Comparison of ENCODE assay signal across 14 mouse cellular contexts in the genomic region with DNA sequence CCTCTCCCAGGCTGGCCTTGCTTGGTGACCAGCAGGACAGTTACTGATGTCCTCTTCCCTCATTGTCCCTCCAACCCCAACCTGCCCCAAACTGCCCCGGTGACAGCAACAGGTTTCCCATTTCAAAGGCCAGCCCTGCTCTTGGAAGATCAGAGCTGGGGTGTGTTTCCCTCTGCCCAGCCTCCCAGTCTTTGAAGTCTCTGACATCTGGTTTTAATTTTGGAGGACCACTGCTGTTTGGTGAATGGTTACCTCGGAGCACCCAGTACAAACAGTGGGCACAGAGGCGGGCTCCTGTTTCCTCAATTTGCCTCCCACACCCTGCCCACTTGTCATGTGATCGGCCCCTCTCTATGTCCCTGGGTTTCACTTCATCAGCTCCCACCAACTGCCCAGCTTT.
A peak's percentile ranks its signal among the peaks of the same experiment; 100 is the strongest.
DNase-seq lines count a peak whose midpoint lies in the region; ATAC-seq lines count a peak whose summit lies in the region.
"Had no signal": no experiment of that assay in that cellular context is flagged by ENCODE, and none has a peak within 500 bp of the region (broad histone marks: within the 10 kb centered on the region; RNA-seq: fewer than 3 reads in every experiment).

No protein-coding gene starts in this region.

- 46% methylated on average over 4 of the region's 4 CpGs for WGBS in midbrain, embryonic 10.5 days
- 53% methylated on average over 4 of the region's 4 CpGs for WGBS in midbrain, embryonic 14.5 days

- H3K4me3 ChIP-seq in midbrain, embryonic 10.5 days, result no peak overlapping the region
- no peak overlapping the region for H3K4me3 ChIP-seq in midbrain, embryonic 14.5 days (replicated peaks; ENCODE audit: low read depth, low read length)
- H3K4me3 ChIP-seq: forebrain, embryonic 13.5 days had no signal

- no peak overlapping the region for H3K9ac ChIP-seq in midbrain, embryonic 14.5 days (replicated peaks; ENCODE audit: low read length)
- H3K9ac ChIP-seq: forebrain, embryonic 13.5 days had no signal

- H3K9me3 ChIP-seq in midbrain, embryonic 10.5 days (replicated peaks), result no peaks in the 10 kb centered on the region
- no peaks in the 10 kb centered on the region for H3K9me3 ChIP-seq in midbrain, embryonic 14.5 days (ENCODE audit: control insufficient read depth, low read length)
- H3K9me3 ChIP-seq: forebrain, embryonic 13.5 days; G1E had no signal

- no peak for ATAC-seq in midbrain, embryonic 14.5 days (ENCODE audit: low FRiP score, low TSS enrichment)
- peak; percentile 82 for ATAC-seq in granulocyte monocyte progenitor cell, adult 5-6 weeks (replicated peaks; ENCODE audit: poor library complexity, severe bottlenecking)
- ATAC-seq in erythroblast, adult 5-6 weeks (replicated peaks; ENCODE audit: low FRiP score, poor library complexity, severe bottlenecking), result no peak
- no peak for ATAC-seq in CD4-positive, CD25-positive, alpha-beta regulatory T cell, adult 4 months
- ATAC-seq: forebrain, embryonic 13.5 days; intestine, postnatal 0 days had no signal

- H3K36me3 ChIP-seq in midbrain, embryonic 10.5 days, result peaks cover 11% of the 10 kb centered on the region; the same call in 1 of the 2 replicates
- H3K36me3 ChIP-seq in midbrain, embryonic 14.5 days (ENCODE audit: control insufficient read depth, insufficient read depth, low read length), result peaks cover 28% of the 10 kb centered on the region; the same call in 1 of the 2 replicates
- H3K36me3 ChIP-seq: G1E had no signal

- peaks cover 21% of the 10 kb centered on the region for H3K4me1 ChIP-seq in midbrain, embryonic 10.5 days
- H3K4me1 ChIP-seq in midbrain, embryonic 14.5 days (ENCODE audit: control insufficient read depth, insufficient read depth, low read length), result no peaks in the 10 kb centered on the region
- H3K4me1 ChIP-seq: forebrain, embryonic 13.5 days had no signal

- H3K27me3 ChIP-seq in midbrain, embryonic 10.5 days (ENCODE audit: low read depth, poor library complexity, severe bottlenecking), result peaks cover 42% of the 10 kb centered on the region
- H3K27me3 ChIP-seq in midbrain, embryonic 14.5 days (ENCODE audit: control insufficient read depth, insufficient read depth, low read length), result no peaks in the 10 kb centered on the region; the same call in 1 of the 2 replicates
- H3K27me3 ChIP-seq: forebrain, embryonic 13.5 days had no signal

- H3K4me2 ChIP-seq in midbrain, embryonic 14.5 days (ENCODE audit: low read length), result no peak overlapping the region
- H3K4me2 ChIP-seq: forebrain, embryonic 13.5 days had no signal

- no peak overlapping the region for H3K27ac ChIP-seq in midbrain, embryonic 10.5 days (replicated peaks)
- no peak overlapping the region for H3K27ac ChIP-seq in midbrain, embryonic 14.5 days (replicated peaks; ENCODE audit: low read depth, low read length)
- H3K27ac ChIP-seq: forebrain, embryonic 13.5 days had no signal

- DNase-seq in midbrain, embryonic 10.5 days (ENCODE audit: low spot score), result peak; percentile 28
- DNase-seq in midbrain, embryonic 14.5 days, result no peak
- peak; percentile 78 for DNase-seq in embryo, embryonic 10.5 days (ENCODE audit: low spot score)
- peak; percentile 25 for DNase-seq in yolk sac, embryonic 10.5 days (ENCODE audit: low spot score)
- DNase-seq: cerebellum, postnatal 14 days; gastrocnemius, postnatal 36 days; liver; lung, postnatal 14 days had no signal
